Mouse (Mus musculus): ENCODE measurements around the gene Ubtd1.
A peak's percentile ranks its signal among the peaks of the same experiment; 100 is the strongest.

Ubtd1 gene

GRCm38 (mm10) chr19:41981595-41981927, at the start of gene Ubtd1:
Gene Ubtd1 (plus strand): TSS chr19:41981763.
- no peak for DNase-seq (ENCODE audit: low read depth, low spot score)

- no peak for DNase-seq (ENCODE audit: low read depth, low spot score)
Measured at GRCm38 (mm10) chr19:41932686-41933085, 48.9 kb upstream of the Ubtd1 start.

GRCm38 (mm10) chr19:41933179-41934086, 48.1 kb upstream of the Ubtd1 start, which contains the start of the genes Exosc1 and Zdhhc16:
Gene Exosc1 (minus strand): TSS chr19:41933423.
Gene Zdhhc16 (plus strand): TSS chr19:41933480.
- peak; percentile 98 for DNase-seq (ENCODE audit: low read depth, low spot score)

GRCm38 (mm10) chr19:41934124-41934523, 47.4 kb upstream of the Ubtd1 start:
- peak; percentile 19 for DNase-seq (ENCODE audit: low read depth, low spot score)

- DNase-seq (ENCODE audit: low read depth, low spot score), result no peak
Measured at GRCm38 (mm10) chr19:41935921-41936320, 45.6 kb upstream of the Ubtd1 start.

DNA sequence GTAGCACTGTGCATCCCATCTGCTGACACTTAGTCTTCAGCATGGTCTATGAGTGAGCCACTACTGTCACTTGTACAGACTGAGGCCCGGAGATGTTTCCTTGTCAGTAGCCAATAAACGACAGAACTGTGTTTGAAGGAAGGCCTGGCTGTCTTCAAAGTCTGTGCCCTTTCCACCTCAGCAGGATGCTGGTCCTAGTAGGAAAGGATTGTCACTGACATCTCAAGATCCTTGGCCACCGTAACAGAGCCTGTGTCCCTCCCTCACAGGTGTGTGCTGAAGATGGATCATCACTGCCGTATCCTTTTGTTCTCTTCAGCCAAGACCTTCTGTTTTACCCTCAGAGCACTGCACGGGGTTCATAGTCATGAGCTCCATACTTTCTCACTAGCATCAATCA, 43.0 kb upstream of the Ubtd1 start:
- DNase-seq (ENCODE audit: low read depth, low spot score), result no peak

DNA sequence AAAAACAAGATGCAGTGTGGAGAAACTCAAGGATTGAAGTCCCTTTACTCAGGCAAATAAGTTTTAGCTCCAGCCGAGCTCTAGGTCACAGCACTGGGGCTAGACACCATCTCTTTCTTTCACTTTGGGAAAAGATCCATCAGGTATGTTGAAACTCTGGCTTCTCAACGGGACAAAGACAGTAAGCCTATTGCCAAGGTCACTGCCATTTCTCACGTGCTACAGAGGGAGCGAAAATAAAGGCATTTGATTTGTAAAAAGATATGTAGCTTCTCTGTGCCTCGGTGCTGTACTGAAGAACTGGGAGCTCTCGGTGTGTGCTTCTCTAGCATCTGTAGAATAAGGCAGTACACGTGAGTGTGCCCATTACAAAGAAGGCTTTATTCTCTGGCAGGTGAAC, 37.7 kb upstream of the Ubtd1 start:
- no peak for DNase-seq (ENCODE audit: low read depth, low spot score)

- peak; percentile 26 for DNase-seq (ENCODE audit: low read depth, low spot score)
Measured at GRCm38 (mm10) chr19:41952287-41952686, 29.3 kb upstream of the Ubtd1 start.

DNA sequence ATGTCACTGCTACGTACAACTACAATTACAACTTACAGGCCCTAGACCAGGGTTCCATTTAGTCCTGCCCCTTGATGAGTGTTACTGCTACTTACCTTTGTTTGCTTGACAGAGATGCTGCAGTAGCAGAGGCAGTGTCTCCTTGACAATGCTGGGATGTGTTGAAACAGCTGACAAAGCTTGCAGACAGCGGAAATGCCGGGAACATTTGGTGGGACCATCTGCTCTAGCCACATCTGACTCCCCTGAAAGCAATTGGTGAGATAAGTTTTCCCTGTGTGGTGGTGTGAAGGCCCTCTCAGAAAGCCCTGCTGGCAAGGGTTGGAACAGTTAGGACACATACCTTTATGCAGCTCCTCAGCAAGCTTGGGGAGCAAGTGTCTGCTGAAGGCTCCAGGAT, 28.0 kb upstream of the Ubtd1 start:
- no peak for DNase-seq (ENCODE audit: low read depth, low spot score)

DNA sequence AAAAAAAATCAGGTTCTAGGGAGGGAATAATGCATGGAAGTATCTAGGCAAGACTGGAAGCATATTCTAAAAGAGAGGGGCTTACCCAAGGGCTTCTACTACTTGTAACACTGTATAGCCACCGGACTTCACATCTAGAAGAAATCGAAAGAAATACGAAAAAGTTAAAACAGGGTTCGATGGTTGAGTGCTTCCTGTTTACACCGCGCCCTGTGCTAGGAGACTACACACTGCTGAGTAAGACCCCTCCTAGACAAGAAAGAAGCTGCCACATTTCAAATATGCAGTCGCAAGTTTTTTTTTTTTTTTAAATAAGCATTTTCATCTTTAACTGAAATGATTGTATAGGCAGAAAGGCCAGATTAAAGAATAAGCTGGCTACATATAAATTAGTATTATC, 11.9 kb upstream of the Ubtd1 start:
- DNase-seq (ENCODE audit: low read depth, low spot score), result no peak

- no peak for DNase-seq (ENCODE audit: low read depth, low spot score)
Measured at GRCm38 (mm10) chr19:41973891-41974794, 7.4 kb upstream of the Ubtd1 start.

DNA sequence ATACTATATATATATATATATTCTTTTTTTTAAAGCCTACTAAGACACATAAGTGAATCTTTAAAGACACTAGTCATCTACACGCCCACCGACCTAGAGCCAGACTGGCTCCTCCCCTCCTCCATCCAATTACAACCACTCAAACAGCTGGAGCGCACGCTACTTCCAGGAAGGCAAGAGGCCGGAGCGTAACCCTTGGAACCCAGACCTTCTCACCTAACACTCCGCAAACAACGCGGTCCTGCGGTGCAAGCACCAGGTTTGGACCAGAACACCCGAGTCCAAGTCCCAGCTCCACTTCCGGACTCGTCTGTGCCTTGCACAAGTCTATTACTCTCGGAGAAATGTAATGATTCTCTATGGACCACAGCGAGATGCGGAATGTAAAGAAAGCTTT, 1.1 kb upstream of the Ubtd1 start:
- peak; percentile 61 for DNase-seq (ENCODE audit: low read depth, low spot score)

GRCm38 (mm10) chr19:41980819-41981594, 556 bp upstream of the Ubtd1 start, which contains the start of gene Mms19:
Gene Mms19 (minus strand): TSS chr19:41981157.
- DNase-seq (ENCODE audit: low read depth, low spot score), result peak; percentile 99

GRCm38 (mm10) chr19:41981931-41982790, 598 bp downstream of the Ubtd1 start:
- no peak for DNase-seq (ENCODE audit: low read depth, low spot score)

GRCm38 (mm10) chr19:41982791-41983150, 1.2 kb downstream of the Ubtd1 start:
- DNase-seq (ENCODE audit: low read depth, low spot score), result no peak

DNA sequence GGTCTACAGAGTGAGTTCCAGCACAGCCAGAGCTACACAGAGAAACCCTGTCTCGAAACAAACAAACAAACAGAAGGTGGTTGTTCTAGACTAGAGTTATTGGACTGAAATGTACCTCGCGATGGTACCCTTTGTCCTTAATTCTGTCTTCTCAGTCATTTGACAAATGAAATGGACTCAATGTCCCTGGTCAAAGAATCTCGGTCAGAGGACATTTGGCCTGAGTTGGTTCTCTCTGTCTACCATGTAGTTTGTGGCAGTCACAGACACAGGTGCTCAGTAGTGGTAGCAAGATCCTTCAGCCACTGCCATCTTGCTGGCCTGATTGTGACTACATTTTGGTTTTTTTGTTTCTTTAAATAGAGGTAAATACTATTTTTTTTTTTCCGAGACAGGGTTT, 4.4 kb downstream of the Ubtd1 start:
- DNase-seq (ENCODE audit: low read depth, low spot score), result no peak

- DNase-seq (ENCODE audit: low read depth, low spot score), result no peak
Measured at GRCm38 (mm10) chr19:41987206-41987605, 5.6 kb downstream of the Ubtd1 start.

DNA sequence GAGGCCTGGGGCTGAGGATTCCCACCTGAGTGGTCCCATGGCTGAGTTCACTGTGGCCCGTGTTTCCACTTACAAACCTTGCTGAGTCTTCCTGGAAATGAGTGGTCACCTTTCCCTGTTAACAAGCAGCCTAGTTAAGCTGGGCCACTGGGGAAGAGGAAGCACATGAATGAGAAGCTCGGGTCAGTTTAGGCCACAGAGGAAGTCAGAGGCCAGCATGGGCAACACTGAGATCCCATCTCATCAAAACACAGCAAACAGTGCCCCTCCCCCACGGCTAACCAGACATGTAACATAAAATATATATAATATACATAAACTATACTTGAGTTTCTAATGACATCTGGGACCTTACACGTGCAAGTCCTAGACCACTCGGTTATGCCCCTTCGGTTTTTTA, 8.2 kb downstream of the Ubtd1 start:
- DNase-seq (ENCODE audit: low read depth, low spot score), result no peak

GRCm38 (mm10) chr19:41991926-41992477, 10.4 kb downstream of the Ubtd1 start:
- DNase-seq (ENCODE audit: low read depth, low spot score), result no peak

DNA sequence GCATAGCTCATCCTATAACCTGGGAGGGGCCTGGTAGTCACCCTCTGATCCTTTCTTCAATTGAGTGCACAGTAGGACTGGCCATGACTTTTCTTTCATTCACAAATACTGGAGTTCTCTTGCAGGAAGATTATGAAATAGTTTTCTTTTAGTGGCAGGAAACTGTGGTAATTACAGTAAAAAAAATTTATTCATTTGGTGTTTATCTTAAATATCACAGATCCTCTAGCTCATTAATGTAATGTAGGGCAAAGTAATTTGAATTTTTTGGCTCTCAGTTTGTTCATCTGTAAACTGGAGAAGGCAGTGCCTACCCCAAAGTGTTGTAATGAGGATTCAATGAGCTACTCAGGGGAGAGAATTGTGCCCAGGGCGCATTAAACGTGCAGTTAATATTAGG, 11.4 kb downstream of the Ubtd1 start:
- DNase-seq (ENCODE audit: low read depth, low spot score), result no peak
